Mouse (Mus musculus) spleen, postnatal 4 days (tissue): ENCODE results near the gene A530084C06Rik.

Experiments used
- DNase-seq, 2 experiments: peaks; one replicate each; pipeline ENCODE4 v3.0.0; 2022; ENCODE audit warnings: low spot score in 2 of 2

Gene A530084C06Rik

DNA sequence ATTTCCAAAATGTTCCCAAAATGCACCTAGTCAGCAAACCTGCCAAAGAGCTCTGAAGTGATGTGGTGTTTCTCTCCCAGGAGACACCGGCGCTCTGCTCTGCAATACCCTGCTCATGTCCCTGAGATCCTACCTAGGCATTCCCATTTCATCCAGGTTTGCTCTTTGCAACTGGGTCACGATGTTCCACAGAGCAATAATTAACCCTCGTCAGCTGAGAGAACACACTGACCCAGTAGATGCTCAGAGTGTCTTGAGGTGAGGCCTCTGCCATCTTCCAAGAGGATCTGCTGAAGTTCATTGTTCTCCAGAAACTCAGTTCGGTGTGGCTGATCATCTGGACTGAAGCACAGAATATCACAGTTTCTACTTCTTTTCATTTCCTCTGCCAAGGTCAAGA, 16.1 kb downstream of the A530084C06Rik start:
- DNase-seq, result no peak

GRCm38 (mm10) chr13:31534726-31535125, 24.4 kb downstream of the A530084C06Rik start:
- no peak for DNase-seq

DNA sequence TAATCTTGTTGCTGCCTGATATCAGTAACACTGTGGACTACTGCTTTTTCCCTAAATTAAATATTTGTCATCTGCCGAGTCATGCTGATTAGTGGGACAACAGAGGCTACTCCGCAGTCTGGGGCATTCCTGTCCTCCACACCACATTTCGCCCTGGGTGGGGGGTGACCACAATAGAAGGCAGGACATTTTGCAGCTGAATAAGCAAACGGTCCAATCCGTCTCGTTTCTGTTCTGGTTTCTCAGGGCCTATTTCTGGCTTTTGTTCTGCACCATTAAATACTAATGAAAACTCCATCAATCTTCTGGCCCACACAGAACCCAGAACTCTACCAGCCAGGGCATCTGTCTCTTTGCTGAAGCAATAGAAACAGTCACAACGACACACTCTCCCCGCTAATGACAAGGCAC, 27.5 kb downstream of the A530084C06Rik start:
- no peak for DNase-seq

GRCm38 (mm10) chr13:31531186-31531585, 27.9 kb downstream of the A530084C06Rik start:
- no peak for DNase-seq

GRCm38 (mm10) chr13:31524976-31525375, 34.2 kb downstream of the A530084C06Rik start:
- DNase-seq, result no peak

DNA sequence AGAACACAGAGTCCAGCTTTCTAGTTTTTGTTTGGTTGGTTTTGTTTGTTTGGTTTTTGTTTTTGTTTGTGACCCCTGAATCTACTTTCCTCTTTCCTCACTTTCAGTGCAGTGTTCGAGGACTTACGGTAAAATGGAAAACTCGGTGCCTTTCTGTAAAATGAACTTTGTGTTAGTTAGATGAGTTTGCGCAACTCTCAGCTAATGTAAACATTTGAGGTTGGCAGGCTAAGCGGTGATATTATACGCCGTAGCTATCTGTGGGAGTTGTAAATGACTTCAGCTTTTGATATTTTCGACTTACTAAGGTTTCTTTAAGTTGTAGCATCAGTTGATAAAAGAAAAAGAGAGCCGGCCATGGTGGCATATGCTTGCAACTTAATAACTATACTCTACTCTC, 40.2 kb downstream of the A530084C06Rik start:
- no peak for DNase-seq

- DNase-seq, result no peak
These were observed 40.7 kb downstream of the A530084C06Rik start for GRCm38 (mm10) chr13:31518411-31518886.

- DNase-seq, result no peak
These were observed 43.9 kb downstream of the A530084C06Rik start for GRCm38 (mm10) chr13:31515261-31515660.

- no peak for DNase-seq
These were observed 52.5 kb downstream of the A530084C06Rik start for GRCm38 (mm10) chr13:31506494-31507167.
